Mouse (Mus musculus) T-helper 1 cell (primary cell): ENCODE results near the gene Pdcl3.
"Not testable (repeated sequence)": the region's sequence is repeated elsewhere in the genome, so short reads cannot be mapped to it uniquely, and the experiment has no call there.

Source experiments
- in situ Hi-C: fragments of 300-600 bp; cut with MboI, MseI; formaldehyde crosslinking; loops from one replicate; pipeline ENCODE4 v1.15.1; 2025; ENCODE audit warnings: high pct_unique_total_duplicates

Pdcl3 gene

GRCm38 (mm10) chr1:39017871-39018270 is 32.5 kb downstream of the Pdcl3 start:
- in situ Hi-C loops = no loop called here

GRCm38 (mm10) chr1:39025142-39025541 is 39.7 kb downstream of the Pdcl3 start:
- in situ Hi-C loops = loop anchor here (10.0 kb wide), 1 partner anchor 610 kb away; no protein-coding TSS in a partner anchor

DNA sequence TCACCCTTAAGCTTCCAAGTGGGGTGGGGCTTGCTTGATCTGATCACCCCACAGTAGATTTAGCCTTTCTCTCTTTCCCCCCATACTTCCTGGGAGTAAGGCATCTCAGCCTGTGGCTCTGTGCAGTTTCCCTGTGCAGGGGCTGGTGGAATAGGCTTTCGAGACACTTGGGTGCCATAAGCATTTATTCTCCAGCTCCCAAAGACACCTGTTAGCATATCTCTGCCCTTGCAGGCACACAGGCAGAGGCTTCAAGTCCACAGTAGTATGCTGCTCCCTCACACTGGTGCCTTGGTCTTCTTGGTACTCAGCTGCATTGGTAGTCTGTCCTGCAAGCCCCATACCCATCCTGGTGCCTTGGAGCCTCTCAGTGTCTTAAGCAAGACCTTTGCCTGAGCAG is 40.4 kb downstream of the Pdcl3 start:
- in situ Hi-C loops = loop anchor here (10.0 kb wide), 1 partner anchor 609 kb away; no protein-coding TSS in a partner anchor

GRCm38 (mm10) chr1:39029176-39029575 is 43.8 kb downstream of the Pdcl3 start:
- in situ Hi-C loops = loop anchor here (10.0 kb wide), 1 partner anchor 606 kb away; no protein-coding TSS in a partner anchor

DNA sequence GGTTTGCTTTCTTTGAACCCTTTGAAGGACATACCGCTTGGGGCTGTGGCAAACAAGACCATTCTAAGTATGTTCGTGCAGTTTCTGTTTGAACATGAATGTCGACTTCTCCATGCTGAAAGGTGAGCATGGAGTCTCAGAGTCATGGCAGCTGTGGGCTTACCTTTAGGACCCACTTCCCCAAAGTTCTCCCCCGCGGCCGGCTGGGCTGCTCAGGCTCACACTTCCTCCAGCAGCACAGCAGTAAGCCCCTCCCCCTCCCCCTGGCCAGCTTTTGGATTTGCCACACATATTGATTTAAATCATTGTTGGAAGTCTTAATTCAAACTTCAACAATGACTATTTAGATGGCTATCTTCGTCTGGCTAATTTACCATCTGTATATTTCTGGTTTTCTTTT is 44.7 kb downstream of the Pdcl3 start:
- in situ Hi-C loops = no loop called here

DNA sequence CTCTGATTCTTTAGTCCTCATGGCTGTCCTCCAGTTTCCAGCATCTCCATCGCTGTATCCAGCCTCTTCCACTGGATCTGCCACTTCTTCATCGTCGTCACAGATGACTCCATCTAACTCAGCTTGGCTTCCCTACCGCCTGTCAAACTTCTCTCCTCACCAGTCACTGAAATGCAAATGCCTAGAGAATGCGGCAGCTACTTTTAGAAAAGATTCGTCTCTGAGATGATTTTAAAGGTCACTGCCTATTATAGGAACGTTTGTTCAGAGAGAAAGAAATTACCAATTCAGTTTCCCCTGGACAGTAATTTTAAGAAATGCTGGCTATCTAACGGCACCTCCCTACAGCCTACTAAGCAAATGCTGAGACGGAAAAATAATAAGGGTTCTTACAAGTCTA is 50.4 kb downstream of the Pdcl3 start:
- in situ Hi-C loops = no loop called here

DNA sequence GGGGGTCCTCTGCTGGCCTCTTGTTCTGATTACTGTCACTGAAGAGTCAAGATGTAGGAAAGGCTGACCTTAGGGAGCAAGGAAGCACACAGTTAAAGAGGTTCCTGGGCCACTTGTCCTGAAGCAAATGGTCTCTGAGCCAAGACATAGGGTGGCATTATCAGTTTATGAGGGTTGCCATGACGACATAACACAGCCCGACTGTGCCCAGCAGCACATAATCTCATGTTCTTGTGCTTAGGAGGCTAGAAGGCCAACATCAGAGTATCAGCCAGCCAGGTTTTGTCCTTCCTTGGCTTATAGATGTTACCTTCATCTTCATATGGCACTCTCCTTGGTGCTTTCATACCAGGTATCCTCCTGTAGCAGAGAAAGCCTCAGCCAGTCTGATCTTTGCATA is 56.8 kb downstream of the Pdcl3 start:
- in situ Hi-C loops = no loop called here

DNA sequence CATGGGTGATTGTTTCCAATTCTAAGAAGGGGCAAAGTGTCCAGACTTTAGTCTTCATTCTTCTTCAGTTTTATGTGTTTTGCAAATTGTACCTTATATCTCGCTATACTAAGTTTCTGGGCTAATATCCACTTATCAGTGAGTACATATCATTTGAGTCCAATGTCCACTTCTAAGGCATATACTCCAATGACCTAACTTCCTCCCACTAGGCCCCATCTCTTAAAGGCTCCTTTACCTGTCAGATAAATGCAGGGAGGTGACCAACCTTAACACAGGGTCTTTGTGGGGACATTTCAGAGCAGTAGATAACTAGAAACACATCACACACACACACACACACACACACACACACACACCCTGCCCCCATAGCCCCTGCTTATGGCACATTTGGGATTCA is 59.0 kb downstream of the Pdcl3 start:
- in situ Hi-C loops = not testable (repeated sequence)

- in situ Hi-C loops = no loop called here
Measured at GRCm38 (mm10) chr1:39046689-39047088, 61.3 kb downstream of the Pdcl3 start.
